Mouse (Mus musculus) right cerebral cortex, postnatal 10 days (tissue): Measurements from ENCODE around the gene Sun5.
A peak's percentile ranks its signal among the peaks of the same experiment; 100 is the strongest.
"Not testable (repeated sequence)": the region's sequence is repeated elsewhere in the genome, so short reads cannot be mapped to it uniquely, and the experiment has no call there.

ENCODE experiments used
- DNase-seq, 2 experiments: peaks; one replicate each; pipeline ENCODE4 v3.0.0; 2021; ENCODE audit warnings: low spot score in 2 of 2

Gene Sun5

DNA sequence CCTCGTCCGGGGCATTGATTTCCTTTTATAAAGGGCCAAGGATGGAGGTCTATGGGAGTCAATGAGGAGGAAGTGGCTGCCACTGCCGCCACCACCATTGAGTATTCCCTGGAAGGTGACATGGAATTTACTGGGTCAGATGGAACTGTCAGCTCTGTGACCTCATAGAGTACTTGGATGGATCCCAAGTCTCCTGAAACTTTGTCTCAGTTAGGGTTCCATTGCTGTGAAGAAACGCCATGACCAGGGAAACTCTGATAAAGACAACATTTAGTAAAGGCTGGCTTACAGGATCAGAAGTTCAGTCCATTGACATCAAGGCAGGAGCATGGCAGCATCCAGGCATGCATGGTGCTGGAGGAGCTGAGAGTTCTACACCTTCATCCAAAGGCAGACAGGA lies at the start of gene Sun5:
Gene Sun5 (minus strand): TSS at position 101 of the 400 bp plus-strand sequence.
- DNase-seq: no peak

DNA sequence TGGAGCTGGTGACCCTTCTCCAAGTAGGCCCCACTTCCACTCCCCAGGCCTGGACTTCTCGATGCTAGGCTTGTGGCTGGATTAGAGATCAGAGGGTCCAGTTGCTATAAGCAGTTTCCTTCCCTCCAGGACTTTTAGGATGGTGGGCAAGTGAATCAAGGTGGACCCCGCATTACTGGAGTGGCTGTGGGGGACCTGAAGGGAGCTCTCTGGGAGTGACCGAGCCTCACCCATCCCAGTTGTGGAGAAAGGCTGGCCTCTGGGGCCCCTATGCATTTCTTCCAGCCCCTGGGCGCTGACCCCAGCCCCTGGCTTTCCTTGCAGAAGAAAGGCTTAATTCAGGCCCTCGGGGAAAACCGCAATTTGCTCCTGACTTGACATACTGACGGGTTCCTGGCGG lies 47.0 kb upstream of the Sun5 start, which contains the start of gene Bpifb3:
Gene Bpifb3 (plus strand): TSS at position 301 of the 400 bp plus-strand sequence.
- DNase-seq: no peak

DNA sequence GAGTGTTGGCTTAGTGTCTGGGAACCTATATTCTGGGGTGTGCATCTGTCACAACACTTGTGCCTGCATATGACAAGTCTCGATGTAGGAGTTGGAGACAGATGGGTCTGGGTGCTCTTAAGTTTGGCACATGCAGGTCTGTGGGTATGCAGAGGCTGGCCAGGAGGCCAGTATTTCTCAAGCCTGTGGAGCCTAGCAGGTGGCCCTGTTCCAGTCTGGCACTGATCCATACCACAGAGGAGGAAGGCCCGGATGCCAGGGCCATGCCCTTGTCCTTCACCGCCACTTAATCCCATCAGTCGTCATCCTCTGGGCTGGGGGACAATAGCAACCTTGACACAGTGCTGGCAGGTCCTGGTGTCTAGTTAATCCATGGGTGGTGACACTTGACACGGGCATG lies 43.3 kb upstream of the Sun5 start:
- peak; percentile 44 to 56 for DNase-seq

- no peak for DNase-seq
Observed at GRCm38 (mm10) chr2:153906626-153907025, 35.7 kb upstream of the Sun5 start.

DNA sequence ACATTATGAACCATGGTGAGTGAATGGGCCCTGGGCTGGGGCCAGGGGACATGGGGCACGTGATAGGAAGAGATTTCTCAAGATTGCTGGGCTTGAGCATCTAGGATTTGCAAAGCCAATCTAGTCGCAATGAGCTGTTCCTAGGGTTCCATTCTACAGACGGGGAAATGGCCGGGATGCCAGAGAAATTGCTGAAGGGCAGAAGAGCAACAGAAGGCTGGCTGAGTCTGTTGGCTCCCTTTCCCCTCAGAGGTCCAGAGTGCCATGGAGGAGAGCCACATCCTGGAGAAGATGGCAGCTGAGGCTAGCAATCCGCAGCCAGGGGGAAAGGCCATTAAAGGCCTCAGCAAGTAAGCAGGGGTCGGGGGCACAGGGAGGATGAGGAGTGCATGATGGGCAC lies 31.8 kb upstream of the Sun5 start:
- no peak for DNase-seq

- DNase-seq: no peak
Observed at GRCm38 (mm10) chr2:153900088-153900487, 29.2 kb upstream of the Sun5 start, which contains the start of gene Bpifb6. Gene Bpifb6 (plus strand): TSS chr2:153900388.

DNA sequence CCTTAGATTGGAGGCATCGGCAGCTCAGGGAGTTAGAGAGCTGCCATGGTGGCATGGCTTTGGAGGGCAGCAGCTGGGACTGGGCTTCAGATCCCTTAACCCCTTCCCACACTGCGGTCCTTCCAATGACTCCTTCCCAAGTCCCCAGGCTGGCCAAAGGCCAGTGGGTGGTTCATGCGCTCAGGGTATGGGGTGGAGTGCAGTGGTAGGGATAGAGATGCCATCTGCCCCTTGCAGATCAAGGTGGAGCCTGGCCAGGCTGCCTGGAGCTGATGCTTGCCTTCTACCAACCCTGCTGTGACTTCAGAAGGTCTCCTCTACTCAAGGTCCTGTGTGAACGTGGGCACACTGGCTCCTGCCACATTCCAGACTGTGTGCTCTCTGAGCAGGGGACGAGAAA lies 28.2 kb upstream of the Sun5 start:
- DNase-seq: no peak

DNA sequence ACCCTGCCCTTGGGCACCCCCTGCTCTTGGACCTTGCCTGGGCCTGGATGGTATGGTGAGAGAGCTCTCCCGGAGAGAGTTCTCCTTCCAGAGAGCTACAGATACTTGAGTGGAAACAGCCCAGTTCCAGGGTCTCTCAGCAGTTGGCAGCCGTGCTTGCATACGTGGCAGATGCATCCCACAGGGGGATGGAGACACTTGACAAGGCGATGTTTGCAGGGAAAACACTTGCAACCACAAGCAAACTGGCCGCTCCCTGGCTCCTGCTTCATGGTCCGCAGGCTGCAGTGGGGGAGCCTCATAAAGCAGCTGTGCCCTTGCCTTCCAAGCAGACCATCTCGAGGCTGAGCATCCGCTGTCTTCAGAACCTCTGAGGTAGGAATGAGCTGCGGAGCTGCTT lies 3.9 kb upstream of the Sun5 start, which contains the start of gene Bpifb2:
Gene Bpifb2 (plus strand): TSS at position 301 of the 400 bp plus-strand sequence.
- no peak for DNase-seq

- no peak for DNase-seq
Observed at GRCm38 (mm10) chr2:153861960-153862359, 8.9 kb downstream of the Sun5 start.

DNA sequence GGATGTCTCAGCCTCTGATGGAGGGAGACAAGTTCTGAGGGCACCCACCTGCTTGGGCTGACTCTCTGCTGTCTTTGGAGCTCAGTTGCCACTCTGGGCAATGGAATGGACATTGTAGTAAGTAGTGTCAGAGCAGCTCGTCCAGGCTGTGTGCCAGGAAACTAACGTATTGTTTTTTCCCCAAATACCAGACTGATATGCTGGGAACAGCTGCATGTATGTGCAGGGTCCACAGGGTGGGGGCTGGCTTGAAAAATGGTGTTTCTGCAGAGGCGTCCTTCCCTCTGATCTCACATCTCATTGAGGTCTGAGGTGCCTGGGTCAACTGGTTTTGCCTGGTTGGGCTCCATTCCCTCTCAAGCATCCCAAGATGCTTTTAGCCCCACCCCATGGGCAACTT lies 10.2 kb downstream of the Sun5 start:
- DNase-seq: no peak

GRCm38 (mm10) chr2:153860315-153860714 lies 10.6 kb downstream of the Sun5 start:
- no peak for DNase-seq

GRCm38 (mm10) chr2:153859581-153859980 lies 11.3 kb downstream of the Sun5 start:
- no peak for DNase-seq

GRCm38 (mm10) chr2:153853544-153853943 lies 17.3 kb downstream of the Sun5 start:
- DNase-seq: no peak

DNA sequence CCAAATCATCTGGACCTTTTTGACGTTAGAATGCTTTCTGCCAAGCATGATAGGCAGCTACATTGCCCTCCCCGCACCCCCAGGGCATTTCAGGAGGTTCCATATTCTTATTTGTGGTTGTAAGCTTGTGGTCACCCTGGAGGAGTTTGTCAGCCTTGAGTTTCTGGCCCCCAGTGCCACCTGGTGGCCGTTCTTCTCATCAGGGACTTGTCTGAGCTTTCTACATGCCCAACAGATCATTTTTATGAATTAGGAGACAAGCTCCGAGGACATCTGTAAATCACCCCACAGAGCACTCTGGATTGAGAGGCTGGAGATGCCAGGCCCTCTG lies 19.9 kb downstream of the Sun5 start:
- DNase-seq: peak; percentile 53 to 71

DNA sequence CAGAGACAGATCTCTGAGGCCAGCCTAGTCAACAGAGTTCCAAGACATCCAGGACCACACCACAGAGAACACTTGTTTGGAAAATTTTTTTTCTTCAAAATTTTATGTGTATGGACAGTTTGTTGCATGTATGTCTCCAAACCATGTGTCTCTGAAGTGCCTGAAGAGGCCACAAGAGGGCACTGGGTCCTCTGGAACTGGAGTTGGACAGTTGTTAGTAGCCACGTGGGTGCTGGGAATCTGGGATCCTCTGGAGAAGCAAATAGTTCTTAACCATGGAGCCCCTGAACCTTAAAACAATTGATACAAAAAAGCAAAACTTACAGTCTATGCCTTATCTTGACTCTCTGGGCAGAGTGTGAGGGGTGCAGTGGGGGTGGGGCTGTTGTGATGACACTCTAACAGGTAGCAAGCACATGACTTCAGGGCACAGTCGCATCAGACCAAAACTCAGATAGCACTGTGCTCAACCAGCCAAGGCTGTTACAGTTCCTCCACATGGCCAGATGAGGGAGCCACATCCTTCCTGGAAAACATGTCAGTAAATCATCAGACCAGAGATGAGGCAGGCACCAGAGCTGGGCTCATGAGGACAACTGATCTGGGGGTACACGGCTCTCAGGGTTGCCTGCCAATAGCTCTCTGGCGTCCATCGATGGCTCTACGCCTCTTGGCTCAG lies 20.4 kb downstream of the Sun5 start:
- no peak for DNase-seq

GRCm38 (mm10) chr2:153848389-153848788 lies 22.5 kb downstream of the Sun5 start:
- no peak for DNase-seq

GRCm38 (mm10) chr2:153842854-153843253 lies 28.0 kb downstream of the Sun5 start:
- no peak for DNase-seq

GRCm38 (mm10) chr2:153833291-153833690 lies 37.6 kb downstream of the Sun5 start:
- DNase-seq: no peak

DNA sequence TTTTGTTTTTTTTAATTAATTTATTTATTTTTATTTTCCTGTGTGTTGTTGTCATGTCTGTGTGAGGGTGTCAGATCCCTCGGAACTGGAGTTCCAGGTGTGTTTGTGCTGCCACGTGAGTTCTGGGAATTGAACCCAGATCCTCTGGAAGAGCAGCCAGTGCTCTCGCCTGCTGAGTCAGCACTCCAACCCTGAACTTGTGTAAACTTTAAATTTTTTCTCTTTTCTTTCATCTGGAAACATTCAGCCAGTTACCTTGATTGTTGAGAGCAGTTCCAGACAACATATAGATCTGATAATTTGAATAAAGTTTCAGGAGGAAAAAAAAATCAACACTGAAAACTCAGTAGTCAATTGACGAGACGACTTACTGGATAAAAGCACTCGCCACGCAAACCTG lies 42.2 kb downstream of the Sun5 start:
- DNase-seq: no peak

DNA sequence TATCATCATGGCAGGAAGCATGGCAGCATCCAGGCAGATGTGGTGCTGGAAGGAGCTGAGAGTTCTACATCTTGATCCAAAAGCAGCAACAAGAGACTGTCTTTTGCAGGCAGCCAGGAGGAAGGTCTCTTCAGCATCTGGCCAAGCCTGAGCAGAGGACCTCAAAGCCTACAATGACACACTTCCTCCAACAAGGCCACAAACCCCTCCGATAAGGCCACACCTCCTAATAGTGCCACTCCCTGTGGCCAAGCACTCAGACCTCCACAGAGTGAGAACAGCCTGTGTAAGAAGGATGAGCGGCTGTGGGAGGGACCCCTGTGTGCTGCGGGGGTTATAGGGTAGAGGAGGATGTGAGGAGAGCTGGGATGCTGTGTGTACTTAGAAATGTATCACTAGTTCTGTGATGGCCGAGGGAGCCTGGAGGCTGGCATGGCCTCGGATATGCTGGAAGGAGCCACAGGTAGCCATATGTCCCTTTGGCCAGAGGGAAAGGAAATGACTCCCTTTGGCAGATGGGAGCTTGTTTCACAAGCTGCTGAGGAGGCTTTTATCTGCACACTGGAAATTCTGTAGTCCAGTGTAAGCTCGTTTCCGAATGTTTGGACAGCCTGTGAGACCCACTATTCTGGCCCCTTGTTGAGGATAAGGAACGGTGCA lies 43.6 kb downstream of the Sun5 start:
- no peak for DNase-seq

DNA sequence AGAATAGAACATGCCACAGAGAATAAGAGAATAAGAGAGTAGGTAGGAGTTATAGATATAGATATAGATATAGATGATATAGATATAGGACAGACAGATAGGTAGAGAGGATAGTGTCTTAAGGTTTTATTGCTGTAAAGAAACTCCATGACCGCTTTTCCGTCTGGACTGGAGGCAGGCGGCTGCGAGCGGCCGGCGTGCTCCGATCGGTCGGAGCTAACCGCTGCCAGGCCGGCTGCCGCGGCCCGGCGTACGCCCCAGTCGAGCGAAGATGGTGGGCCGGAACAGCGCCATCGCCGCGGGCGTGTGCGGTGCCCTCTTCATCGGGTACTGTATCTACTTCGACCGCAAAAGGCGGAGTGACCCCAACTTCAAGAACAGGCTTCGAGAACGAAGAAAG lies 45.0 kb downstream of the Sun5 start:
- not testable (repeated sequence) for DNase-seq

DNA sequence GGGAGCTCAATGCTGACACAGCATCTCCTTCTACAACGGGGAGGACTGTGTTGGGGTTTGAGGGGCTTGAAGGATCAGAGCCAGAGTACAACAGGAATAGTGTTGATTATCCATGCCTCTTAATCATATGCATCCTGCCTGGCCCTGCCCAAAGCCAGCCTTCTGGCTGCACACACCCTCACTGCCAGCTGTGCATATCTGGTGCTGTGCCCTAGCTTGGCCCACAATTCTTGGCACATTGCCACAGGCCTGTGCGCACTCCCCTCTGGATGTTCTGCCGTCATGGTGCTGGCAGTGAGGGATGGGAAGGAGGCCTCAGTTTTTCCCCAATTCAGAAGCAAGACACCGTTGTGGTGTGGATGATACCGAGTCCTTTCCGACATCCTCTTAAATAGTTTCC lies 46.3 kb downstream of the Sun5 start:
- DNase-seq: peak; percentile 41 to 50

DNA sequence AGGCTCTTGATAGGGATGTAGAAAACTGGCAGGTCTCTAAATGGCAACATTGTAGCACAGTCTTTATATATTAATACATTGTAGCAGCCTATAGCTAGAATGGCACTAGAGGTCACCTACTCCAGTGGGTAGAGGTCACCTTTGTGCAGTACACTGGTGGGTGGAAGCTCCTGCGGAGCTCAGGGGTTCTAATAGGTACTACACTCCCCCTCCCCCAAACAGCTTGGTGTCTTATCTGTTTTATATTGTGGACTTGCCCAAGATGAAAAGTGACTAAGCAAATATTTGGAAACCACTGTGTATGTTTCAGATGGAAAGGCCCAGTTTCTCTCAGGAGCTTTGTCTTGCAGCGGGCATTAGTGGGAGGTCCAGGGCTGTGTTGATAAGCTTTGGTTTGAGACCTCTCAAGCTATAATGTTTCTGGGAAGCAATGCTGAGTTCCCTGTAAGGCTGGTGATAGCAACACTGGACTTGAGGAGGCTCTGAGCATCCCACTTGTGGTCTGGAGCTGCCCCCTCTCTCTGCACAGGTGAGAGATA lies 48.8 kb downstream of the Sun5 start:
- no peak for DNase-seq
